Mouse (Mus musculus) left cerebral cortex, postnatal 10 days (tissue): Measurements from ENCODE around the gene Fgf15. TPM values are rescaled to one million over a fixed set of nuclear protein-coding genes. Genes with fewer than 3 reads are reported as not detected.

ENCODE experiments used
- DNase-seq, 2 experiments: peaks; one replicate each; pipeline ENCODE4 v3.0.0; 2021 to 2022; ENCODE audit warnings: low spot score in 2 of 2, mixed read lengths in 1 of 2; ENCODE audit errors: extremely low spot score in 1 of 2
- intact Hi-C: fragments of 180-260 bp; cut with DNase I; formaldehyde crosslinking; loops from one replicate; pipeline ENCODE4 v1.15.1; 2025
- total RNA-seq, 2 experiments: library from RNA; stranded (reverse); gene quantifications; 2 replicates each; pipeline ENCODE4 v1.2.3; 2021

Fgf15 gene
- total RNA-seq: not detected

DNA sequence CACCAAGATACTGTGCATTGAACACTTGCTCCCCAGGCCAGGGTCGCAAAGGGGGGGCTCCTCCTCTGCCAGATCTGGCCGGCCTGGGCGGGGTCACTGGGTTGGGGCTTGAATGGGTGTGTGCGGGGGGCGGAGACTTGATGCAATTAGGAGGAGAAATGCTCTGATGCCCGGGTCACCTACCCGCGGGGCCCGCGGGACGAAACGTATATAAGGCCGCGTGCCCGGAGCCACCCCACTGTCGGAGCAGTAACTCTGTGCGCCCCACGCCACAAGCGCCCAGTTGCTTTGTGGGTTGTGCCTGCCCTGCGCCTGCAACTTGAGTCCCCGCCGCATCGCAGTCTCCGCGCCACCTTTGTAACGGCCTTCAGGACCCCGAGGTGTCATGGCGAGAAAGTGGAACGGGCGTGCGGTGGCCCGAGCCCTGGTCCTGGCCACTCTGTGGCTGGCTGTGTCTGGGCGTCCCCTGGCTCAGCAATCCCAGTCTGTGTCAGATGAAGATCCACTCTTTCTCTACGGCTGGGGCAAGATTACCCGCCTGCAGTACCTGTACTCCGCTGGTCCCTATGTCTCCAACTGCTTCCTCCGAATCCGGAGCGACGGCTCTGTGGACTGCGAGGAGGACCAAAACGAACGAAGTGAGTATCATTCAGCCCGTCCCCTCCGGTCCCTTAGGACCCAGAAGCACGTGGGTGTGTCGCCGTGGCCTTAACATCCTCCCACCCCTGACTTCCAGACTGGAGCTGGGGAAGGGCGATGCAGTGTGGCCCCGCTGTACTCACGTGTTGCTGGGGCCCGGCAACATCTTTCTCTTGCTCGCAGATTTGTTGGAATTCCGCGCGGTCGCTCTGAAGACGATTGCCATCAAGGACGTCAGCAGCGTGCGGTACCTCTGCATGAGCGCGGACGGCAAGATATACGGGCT is at the start of gene Fgf15:
Fgf15 (plus strand) TSS at position 238 of the 925 bp plus-strand sequence.
- intact Hi-C loops: no loop called here

GRCm38 (mm10) chr7:144847067-144847466 is 49.3 kb upstream of the Fgf15 start, which contains the start of gene Fgf4:
TSS of gene Fgf4 (plus strand) at chr7:144847367.
- intact Hi-C loops: no loop called here
- no peak for DNase-seq

More for the DNA sequence above, at the start of gene Fgf15:
- peak in 1 of 2 experiments; percentile 55 for DNase-seq

DNA sequence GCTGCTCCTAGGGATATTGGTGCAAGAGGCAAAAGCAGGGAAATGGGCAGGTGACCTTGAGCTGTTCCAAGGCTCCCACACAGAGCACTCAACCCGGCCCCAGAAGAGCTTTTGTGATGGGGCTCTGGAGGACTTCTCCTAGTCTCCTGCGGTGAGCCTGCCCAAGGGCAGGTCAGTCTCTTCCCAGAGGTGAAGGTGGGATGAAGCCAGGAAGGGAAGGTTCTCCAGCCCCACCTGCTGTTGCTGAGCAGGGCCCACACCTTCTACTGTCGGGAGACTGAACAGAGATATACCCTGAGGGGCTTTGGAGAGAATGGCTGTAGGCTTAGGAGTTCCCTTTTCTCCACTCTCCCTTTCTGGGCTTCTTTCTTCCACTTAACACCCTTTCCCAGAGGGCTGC is 45.0 kb upstream of the Fgf15 start:
- no peak for DNase-seq
- intact Hi-C loops: no loop called here

DNA sequence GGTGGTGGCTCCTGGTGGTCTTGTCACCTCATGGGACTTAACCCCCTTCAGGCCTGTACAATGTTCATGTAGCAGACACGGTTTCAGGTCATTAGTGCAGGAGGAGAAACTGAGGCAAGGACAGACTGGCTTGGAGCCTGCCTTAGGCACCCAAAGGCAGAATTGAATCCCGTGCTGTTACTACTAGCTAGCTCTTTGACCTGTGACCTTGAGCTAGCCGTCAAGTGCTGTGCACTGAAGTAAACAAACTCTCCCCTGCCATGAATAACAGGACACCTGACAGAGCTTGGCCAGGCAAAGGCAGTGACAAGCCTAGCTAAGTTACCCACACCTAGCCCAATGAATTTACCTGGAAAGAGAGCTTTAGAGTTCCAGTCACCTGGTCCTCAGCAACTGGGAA is 41.4 kb upstream of the Fgf15 start:
- no peak for DNase-seq
- intact Hi-C loops: no loop called here

DNA sequence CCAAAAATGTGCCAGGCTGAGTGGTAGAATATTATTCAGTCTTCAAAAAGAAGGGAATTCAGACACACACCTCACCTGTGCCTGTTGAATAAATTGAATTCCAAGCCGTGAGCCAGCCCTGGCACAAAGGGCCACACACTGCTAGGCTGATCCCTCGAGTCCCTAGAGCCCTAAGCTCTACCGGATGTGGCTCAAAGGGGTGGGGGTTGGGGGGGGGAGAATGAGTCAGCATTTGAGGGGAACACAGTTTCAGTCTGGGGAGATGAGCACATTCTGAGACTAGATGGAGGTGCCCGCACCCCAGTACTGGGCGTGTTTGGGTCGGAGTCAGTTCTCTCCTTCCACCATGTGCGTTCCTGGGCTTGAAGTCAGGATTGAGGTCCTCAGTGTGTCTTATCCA is 39.2 kb upstream of the Fgf15 start:
- DNase-seq: no peak
- intact Hi-C loops: no loop called here

DNA sequence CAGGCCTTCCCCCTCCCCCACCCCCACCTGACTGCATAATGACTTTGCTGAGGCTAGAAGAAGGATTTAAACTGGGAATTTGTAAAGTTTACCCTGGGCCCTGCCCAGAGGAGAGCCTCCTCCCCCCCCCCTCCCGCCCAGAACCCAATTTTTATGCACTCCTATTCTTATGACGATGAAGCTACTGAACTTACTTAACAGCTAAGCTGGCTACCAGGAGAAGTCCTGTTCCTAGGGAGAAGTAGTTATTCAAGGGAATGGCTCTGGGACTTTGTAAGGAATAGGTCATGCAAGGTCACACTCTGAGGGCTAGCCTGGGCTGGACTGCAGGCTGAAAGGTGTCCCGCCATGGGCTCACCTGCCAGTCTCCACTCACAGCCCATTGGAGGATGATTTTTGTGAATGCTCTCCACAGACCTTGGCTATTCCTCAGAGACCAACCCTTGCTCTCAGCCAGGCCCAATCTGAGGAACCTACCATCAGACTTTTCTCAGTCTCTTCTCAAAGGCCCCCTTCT is 38.4 kb upstream of the Fgf15 start:
- no peak for DNase-seq
- intact Hi-C loops: no loop called here

DNA sequence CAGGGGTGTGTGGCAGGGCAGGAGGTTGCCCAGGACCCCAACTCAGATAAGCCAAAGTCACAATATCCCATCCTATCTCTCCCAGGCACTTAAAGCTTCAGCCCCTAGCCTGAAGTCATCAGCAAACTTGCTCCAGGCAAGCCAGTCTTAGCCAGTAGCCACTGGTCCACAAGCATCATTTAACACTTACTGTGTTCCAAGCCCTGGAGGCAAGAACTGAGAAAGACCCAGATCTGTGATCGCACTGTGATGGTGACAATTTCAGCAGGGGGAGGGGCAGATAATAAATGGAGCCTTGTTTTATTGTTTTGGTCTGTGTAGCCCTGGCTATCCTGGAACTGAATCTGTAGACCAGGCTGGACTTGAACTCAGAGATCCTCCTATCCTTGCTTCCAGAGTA is 37.6 kb upstream of the Fgf15 start:
- DNase-seq: no peak

GRCm38 (mm10) chr7:144861056-144861768 is 35.1 kb upstream of the Fgf15 start:
- intact Hi-C loops: no loop called here

More for the DNA sequence above, 37.6 kb upstream of the Fgf15 start:
- intact Hi-C loops: no loop called here

GRCm38 (mm10) chr7:144861769-144862070 is 34.6 kb upstream of the Fgf15 start:
- DNase-seq: no peak

More at GRCm38 (mm10) chr7:144861056-144861768, 35.1 kb upstream of the Fgf15 start:
- no peak for DNase-seq

DNA sequence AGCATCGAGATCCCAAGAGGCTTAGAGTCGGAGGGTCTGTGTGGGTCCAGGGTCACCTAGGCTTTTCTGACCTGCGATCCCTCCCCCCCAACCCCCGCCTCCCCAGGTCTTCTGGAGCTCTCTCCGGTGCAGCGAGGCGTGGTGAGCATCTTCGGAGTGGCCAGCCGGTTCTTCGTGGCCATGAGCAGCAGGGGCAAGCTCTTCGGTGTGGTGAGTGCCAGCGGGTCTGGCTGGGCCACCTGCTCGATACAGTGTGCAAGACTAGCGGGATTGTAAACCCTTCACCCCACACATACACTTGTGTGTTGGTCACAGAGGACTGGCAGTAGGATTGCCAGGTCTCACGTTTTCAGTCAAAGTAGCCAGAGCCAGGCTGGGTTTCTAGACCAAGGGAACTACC is 34.2 kb upstream of the Fgf15 start:
- no peak for DNase-seq
- intact Hi-C loops: no loop called here

More at GRCm38 (mm10) chr7:144861769-144862070, 34.6 kb upstream of the Fgf15 start:
- intact Hi-C loops: no loop called here

DNA sequence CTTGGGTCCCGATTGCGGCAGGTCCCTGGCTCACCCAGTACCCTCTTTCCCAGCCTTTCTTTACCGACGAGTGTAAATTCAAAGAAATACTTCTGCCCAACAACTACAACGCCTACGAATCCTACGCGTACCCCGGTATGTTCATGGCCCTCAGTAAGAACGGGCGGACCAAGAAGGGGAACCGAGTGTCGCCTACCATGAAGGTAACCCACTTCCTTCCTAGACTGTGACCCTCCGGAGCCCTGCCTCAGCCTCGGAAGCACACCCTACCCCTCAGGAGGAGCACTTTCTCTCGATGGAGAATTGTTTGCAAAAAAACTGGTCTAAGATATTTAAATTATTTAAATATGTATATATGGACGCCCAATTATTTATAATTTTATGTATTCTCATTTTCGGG is 33.6 kb upstream of the Fgf15 start:
- DNase-seq: no peak
- intact Hi-C loops: no loop called here

DNA sequence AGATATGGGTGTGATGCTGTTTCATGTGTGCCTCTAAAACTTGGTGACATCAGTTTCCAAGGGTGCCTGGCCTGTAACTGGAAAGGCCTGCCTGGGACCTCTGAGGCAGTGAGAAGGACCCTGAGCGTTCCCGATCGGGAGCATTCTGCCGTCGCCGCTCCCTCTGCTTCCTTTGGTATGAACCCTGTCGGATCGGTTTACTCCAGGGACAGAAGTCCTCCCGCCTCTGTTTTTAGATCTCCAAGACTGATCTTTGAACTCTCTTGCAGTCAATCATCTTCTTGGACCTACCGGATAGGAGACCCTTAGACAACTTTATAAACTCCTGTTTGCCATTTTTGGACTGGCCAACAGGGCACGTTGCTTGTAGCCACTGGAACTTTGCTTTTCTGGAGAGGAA is 33.1 kb upstream of the Fgf15 start:
- DNase-seq: no peak
- intact Hi-C loops: no loop called here

DNA sequence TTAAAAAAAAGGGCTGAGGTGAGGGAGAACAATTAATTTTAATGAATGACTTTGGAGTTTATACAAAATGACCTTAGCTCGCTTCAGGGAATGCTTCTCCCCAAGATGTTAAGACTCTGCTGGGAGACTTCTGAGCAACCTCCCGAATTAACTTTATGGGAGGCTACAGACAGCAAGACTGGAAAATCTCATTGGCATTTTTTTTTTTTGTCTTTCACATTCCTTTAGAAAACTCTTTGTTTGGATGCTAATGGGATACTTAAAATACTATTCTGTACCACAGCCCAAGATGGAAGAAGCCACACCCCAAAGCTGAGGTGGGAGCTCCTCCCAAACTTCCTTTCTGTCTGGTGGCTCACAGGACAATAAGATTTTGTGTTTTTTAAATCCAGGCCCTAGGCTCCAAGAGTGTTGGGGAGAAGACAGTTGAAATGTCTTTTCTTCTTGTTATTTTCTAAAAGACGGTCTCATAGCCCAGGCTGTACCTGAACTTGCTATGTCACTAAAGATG is 32.1 kb upstream of the Fgf15 start:
- intact Hi-C loops: no loop called here
- no peak for DNase-seq

DNA sequence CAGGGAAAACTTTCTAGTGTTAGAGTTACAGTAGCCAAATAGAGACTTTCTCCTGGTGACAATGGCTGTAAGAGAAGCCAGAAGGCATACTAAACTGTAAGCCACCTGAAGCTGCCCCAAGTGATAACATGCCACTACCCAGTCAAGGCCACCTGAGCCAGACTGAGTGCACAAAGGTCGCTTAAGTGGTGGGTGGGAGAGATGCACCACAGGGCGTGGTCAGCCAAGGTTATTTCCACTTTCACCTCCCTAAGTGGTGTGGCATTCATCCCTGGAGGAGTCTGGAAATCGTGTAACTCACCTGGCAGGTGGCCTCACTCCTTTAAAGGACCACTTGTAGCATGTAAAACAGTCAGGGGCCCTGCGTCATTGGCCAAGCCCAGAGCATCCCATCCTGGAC is 29.2 kb upstream of the Fgf15 start:
- intact Hi-C loops: no loop called here
- DNase-seq: no peak

DNA sequence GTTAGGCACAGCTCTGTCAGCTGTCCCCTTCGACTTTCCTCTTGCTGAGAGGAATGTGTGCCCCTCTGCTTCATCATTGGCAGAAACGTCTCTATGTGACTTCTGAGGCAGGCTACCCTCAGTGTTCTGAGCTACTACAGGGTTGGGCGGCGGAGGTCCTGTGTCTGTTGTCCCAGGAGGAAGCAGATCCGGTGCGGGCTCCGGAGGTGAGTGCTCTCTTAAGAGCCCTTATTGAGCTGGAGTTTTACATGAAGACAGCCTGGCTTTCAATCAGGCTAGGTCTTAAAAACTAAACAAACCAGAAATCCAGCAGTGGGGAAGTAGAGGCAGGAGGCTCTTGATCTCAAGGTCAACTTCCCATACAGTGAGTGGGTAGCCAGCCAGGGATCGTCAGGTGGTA is 28.7 kb upstream of the Fgf15 start:
- no peak for DNase-seq
- intact Hi-C loops: no loop called here

DNA sequence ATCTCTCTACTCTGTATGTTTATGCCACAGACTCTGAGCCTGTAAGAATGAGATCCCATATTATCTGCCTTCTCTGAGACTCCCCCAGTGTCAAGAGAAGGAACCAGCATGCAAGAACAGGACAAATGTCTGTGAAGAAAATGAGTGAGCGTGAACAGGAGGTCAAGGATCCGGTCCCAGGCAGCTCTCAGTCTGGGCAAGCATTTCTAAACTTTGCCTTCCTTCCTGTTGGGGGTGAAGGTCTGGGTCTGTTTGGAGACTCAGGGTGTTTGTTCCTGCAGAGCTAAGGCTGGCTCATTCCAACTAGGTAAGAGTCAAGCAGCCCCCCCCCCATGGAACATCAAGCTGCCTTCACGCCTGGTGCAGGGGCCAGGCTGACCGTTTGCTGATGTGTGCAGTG is 23.9 kb upstream of the Fgf15 start:
- DNase-seq: no peak
- intact Hi-C loops: no loop called here

DNA sequence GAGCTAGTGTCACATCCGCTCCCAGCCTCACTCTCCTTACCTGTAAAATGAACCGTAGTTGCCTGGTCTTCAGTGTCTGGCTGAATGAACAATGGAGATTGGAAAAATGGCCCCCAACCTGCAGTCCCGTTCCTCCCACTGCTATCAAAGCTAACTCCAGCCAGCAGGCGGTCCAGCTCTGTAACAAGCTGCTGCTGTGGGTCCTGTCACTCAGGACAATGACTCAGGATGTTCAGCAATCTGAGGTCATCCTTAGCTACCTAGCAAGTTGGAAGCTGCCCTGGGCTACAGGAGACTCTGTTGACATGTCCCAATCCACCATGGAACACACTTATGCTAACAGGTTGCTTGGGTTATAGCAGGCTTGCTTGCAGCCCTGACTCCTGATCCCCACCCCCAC is 23.2 kb upstream of the Fgf15 start:
- no peak for DNase-seq
- intact Hi-C loops: no loop called here

- intact Hi-C loops: no loop called here
- DNase-seq: no peak
Measured at GRCm38 (mm10) chr7:144874226-144874625, 22.1 kb upstream of the Fgf15 start.

DNA sequence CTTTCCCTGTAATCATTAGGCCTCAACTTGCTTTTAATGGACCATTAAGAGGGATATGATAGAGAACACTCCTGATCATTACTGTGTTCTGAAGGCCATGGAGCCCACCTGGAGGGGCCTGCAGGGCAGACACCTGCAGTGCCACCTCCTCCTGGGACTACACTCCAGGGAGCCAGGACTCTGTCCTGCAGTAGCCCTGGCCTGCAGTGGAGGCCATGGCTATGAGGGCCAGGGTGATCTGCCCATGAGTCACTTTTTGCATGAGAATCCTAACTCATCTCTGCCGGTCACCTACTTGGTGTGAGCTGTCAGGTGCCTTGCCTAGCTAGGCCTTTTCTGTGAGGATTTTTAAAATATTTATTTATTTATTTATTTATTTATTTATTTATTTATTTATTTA is 17.9 kb upstream of the Fgf15 start:
- intact Hi-C loops: no loop called here
- DNase-seq: no peak

- intact Hi-C loops: no loop called here
Measured at GRCm38 (mm10) chr7:144883106-144883505, 13.2 kb upstream of the Fgf15 start.

More at GRCm38 (mm10) chr7:144883106-144883505, 13.2 kb upstream of the Fgf15 start:
- no peak for DNase-seq
